Mouse (Mus musculus) left cerebral cortex, adult 9 months (tissue): ENCODE data around the gene Prmt1.
A peak's percentile ranks its signal among the peaks of the same experiment; 100 is the strongest.

ENCODE experiments used
- DNase-seq, 2 experiments: peaks; one replicate each; pipeline ENCODE4 v3.0.0; 2022; ENCODE audit warnings: low spot score in 2 of 2

The Prmt1 gene

GRCm38 (mm10) chr7:45012824-45013223, 26.5 kb upstream of the Prmt1 start:
- DNase-seq: no peak

DNA sequence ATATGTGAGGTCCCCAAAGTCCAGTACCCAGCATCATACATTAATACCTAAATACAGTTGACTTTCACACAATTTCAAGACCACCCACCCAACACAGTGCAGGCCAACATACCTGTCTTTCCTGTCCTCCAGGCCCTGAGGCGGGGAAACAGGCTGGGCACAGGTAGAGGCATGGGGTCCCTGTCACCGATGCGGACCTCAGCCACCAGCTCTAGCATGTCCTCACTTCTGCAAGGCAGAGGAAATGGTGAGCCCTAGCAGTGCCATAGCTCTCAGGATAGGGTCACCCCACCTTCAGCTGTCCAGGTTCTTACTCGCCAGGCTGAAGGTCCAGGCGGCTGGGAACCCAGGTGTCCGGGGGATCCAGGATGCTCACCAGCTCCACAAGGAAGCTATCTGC, 25.6 kb upstream of the Prmt1 start:
- DNase-seq: no peak

- no peak for DNase-seq
Observed at GRCm38 (mm10) chr7:45008411-45008810, 22.0 kb upstream of the Prmt1 start.

DNA sequence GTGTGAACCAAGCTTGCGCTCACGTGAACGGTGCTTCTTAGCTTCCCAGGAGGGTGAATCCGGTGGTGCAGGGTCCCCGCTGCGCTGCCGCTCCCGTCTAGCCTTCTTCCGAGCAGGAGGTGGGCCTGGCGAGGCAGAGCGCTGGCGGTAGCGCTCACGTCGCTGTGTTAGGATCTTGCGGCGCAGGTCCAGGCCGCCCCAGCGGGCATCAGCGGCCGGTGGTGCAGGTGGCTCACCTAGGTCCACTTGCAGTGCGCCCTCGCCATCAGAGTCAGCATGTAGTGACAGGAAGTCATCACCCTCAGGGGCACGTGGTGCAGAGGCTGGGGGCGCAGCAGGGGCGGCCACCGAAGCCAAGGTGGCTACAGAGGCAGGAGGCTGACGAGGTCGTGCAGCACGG, 21.5 kb upstream of the Prmt1 start:
- no peak for DNase-seq

- no peak for DNase-seq
Observed at GRCm38 (mm10) chr7:45007141-45007540, 20.8 kb upstream of the Prmt1 start.

GRCm38 (mm10) chr7:45006503-45006902, 20.1 kb upstream of the Prmt1 start:
- no peak for DNase-seq

GRCm38 (mm10) chr7:45005321-45005992, 19.1 kb upstream of the Prmt1 start:
- DNase-seq: no peak

- no peak for DNase-seq
Observed at GRCm38 (mm10) chr7:45004546-45004945, 18.2 kb upstream of the Prmt1 start.

- no peak for DNase-seq
Observed at GRCm38 (mm10) chr7:45002440-45002839, 16.1 kb upstream of the Prmt1 start.

- no peak for DNase-seq
Observed at GRCm38 (mm10) chr7:45000539-45001114, 14.3 kb upstream of the Prmt1 start.

GRCm38 (mm10) chr7:44999753-45000152, 13.4 kb upstream of the Prmt1 start:
- DNase-seq: no peak

GRCm38 (mm10) chr7:44998501-44998955, 12.2 kb upstream of the Prmt1 start, which contains the start of gene Bcl2l12:
Gene Bcl2l12 (minus strand): TSS chr7:44998712.
- DNase-seq: no peak

GRCm38 (mm10) chr7:44997940-44998428, 11.6 kb upstream of the Prmt1 start:
- DNase-seq: no peak

GRCm38 (mm10) chr7:44997231-44997939, 11.0 kb upstream of the Prmt1 start, which contains the start of gene Irf3:
Gene Irf3 (plus strand): TSS chr7:44997648.
- DNase-seq: peak; percentile 87 to 96

GRCm38 (mm10) chr7:44996672-44997071, 10.3 kb upstream of the Prmt1 start:
- DNase-seq: no peak

DNA sequence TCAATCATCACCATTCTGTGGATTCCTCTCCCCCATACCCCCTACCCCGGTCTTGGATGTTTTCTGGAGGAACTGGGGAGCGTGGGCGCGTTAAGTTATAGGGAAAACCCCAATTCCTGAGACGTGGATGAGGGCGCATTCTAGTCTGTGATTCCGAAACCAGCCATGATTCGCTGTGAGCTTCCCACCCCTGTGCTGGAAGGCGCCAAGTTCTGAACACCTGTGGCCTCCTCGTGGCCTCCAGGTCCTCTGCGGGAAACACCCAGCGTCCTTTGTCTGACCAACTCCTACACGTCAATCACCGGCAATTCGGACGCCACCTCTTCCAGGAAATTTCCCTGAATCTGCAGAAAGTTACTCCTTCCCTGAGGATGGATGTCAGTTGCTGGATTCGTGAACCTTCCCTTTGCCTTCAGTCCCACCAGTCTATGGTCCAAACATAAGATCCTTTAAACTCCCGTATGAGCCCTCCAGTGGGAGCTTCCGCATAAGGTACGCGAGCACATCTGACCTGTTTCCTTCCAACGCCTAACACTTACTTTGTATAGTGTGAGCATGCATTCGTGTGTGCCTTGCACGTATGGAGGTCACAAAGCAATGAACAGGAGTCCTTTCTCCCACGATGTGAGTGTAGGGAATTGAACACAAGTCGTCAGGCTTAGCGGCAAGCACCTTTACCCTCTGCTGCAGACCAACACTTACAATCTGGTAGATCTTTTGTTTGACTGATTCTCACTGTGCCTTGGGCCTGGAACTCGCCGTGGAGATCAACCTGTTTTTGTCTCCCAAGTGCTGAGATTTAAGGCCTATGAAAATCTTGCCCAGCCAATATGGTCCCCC, 731 bp upstream of the Prmt1 start:
- no peak for DNase-seq

DNA sequence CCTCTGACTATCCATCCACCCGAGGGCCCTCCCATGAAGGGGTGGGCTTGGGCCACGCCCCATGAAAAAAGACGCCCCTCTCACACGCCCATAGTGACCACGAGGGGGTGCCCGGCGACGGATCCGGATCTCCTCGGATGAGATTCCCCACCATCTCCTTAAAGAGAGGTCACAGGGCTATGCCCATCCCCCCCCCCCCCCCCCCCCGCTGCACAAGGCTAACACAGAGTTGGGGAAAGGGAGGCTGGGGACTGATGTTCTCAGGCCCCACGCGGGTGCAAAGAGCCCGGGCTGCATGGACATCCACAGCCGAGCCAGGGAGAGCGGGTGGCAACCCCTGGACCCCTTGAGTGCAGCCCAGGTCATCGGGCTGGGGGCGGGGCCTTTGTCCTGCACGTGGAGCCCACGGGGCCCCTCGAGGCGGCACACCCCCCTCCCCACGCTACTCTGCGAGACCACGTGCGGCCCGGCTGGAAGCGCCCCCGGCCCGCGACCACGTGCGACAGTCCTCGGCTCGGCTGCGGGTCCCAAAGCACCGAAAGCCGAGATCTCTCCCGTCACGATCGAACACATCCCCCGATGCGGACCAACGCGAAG, 675 bp downstream of the Prmt1 start:
- DNase-seq: peak in 1 of 2 experiments; percentile 55

- DNase-seq: no peak
Observed at GRCm38 (mm10) chr7:44984833-44985164, 1.6 kb downstream of the Prmt1 start.

GRCm38 (mm10) chr7:44983944-44984832, 2.2 kb downstream of the Prmt1 start:
- no peak for DNase-seq

DNA sequence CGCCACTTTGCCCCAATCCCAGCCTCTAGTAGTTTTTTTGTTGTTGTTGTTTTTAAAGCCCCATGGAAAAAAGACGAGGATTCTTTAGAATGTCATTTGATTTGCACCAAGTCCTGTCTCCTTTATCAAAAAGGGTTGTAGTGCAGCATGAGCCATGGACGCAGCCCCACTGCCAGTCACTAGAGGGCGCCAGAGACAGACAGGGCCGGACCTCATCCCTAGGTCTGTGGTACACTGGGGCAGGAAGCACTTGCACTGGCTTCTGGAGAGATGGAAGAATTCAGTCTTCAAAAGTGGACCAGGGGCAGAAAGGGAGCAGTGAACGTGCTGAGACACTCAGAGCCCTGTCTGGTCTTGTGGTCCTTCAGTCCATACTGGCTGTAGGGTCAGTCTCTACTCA, 3.3 kb downstream of the Prmt1 start:
- peak in 1 of 2 experiments; percentile 87 for DNase-seq
